ENCODE assay signal across 7 mouse cellular contexts in the genomic region with DNA sequence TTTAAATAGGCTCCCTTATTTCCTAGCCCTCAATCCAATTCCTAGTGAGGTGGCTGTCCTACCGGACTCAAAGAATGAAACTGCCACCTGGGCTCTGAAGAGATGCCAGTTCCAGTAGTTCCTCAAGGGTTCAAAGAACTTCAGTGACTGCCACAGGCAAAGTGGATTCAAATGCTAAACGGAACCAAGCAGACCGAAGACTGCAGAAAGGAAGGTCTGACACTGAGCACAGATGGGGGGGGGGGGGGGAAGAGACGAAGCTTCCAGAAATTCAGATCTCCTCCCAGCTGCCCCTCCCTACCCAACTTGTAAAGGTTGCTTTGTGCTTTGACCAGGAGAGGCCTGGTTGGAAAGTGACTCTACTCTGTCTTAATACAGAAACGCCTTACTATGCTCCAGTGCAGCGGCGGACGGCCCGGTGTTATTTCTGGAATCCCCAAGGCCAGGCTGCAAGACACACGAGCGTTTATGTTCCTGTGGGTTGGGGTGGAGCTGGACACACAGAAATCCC. TPM values are rescaled to one million over a fixed set of nuclear protein-coding genes. Genes with fewer than 3 reads are reported as not detected.
DNase-seq lines count a peak whose midpoint lies in the region; ATAC-seq and TF ChIP-seq lines count a peak whose summit lies in the region.

No protein-coding gene starts in this region.

- H3K27ac ChIP-seq in embryonic facial prominence, embryonic 14.5 days (replicated peaks; ENCODE audit: low read depth, low read length), result peak overlapping the region; percentile 75
- peak overlapping the region; percentile 100 for H3K27ac ChIP-seq in hindbrain, postnatal 0 days
- H3K27ac ChIP-seq in midbrain, embryonic 11.5 days (ENCODE audit: low read depth, low read length), result no peak overlapping the region

- H3K9ac ChIP-seq in embryonic facial prominence, embryonic 14.5 days (ENCODE audit: low read depth, low read length), result 0 out of 2 replicates have a peak overlapping the region, but pooled peaks have one; percentile 99
- H3K9ac ChIP-seq in hindbrain, postnatal 0 days (replicated peaks; ENCODE audit: low read length), result peak overlapping the region; percentile 71
- peak overlapping the region; percentile 13; the same call in 1 of the 2 replicates for H3K9ac ChIP-seq in midbrain, embryonic 11.5 days (ENCODE audit: low read length)

- H3K4me2 ChIP-seq in embryonic facial prominence, embryonic 14.5 days (ENCODE audit: low read depth, low read length), result peak overlapping the region; percentile 55
- peak overlapping the region; percentile 70 for H3K4me2 ChIP-seq in hindbrain, postnatal 0 days (ENCODE audit: low read depth, low read length)
- peak overlapping the region; percentile 56 for H3K4me2 ChIP-seq in midbrain, embryonic 11.5 days

- no peaks in the 10 kb centered on the region for H3K27me3 ChIP-seq in megakaryocyte, embryonic 14.5 days (replicated peaks)
- H3K27me3 ChIP-seq in embryonic facial prominence, embryonic 14.5 days (replicated peaks; ENCODE audit: control insufficient read depth, insufficient read depth, low read length), result no peaks in the 10 kb centered on the region
- H3K27me3 ChIP-seq in hindbrain, postnatal 0 days (ENCODE audit: insufficient read depth, low read length), result no peaks in the 10 kb centered on the region
- no peaks in the 10 kb centered on the region for H3K27me3 ChIP-seq in midbrain, embryonic 11.5 days (ENCODE audit: control insufficient read depth, insufficient read depth, low read length)

- no peak for ATAC-seq in megakaryocyte, adult 5-6 weeks (ENCODE audit: poor library complexity, severe bottlenecking)
- ATAC-seq in embryonic facial prominence, embryonic 14.5 days (ENCODE audit: low read depth), result no peak
- ATAC-seq in hindbrain, postnatal 0 days, result no peak
- no peak for ATAC-seq in midbrain, embryonic 11.5 days (ENCODE audit: low FRiP score)
- ATAC-seq in megakaryocyte progenitor cell, adult 5-6 weeks (replicated peaks; ENCODE audit: poor library complexity), result no peak

- H3K4me1 ChIP-seq in megakaryocyte, embryonic 14.5 days, result peaks cover 30% of the 10 kb centered on the region
- peaks cover 8% of the 10 kb centered on the region for H3K4me1 ChIP-seq in embryonic facial prominence, embryonic 14.5 days (ENCODE audit: control insufficient read depth, insufficient read depth, low read length)
- peaks cover 16% of the 10 kb centered on the region for H3K4me1 ChIP-seq in hindbrain, postnatal 0 days (ENCODE audit: insufficient read depth, low read length)
- peaks cover 10% of the 10 kb centered on the region; the same call in 1 of the 2 replicates for H3K4me1 ChIP-seq in midbrain, embryonic 11.5 days (ENCODE audit: control insufficient read depth, insufficient read depth, low read length)

- H3K36me3 ChIP-seq in megakaryocyte, embryonic 14.5 days (replicated peaks; ENCODE audit: low read length), result peaks cover 16% of the 10 kb centered on the region
- H3K36me3 ChIP-seq in embryonic facial prominence, embryonic 14.5 days (ENCODE audit: control insufficient read depth, insufficient read depth, low read length), result peaks cover 22% of the 10 kb centered on the region
- no peaks in the 10 kb centered on the region for H3K36me3 ChIP-seq in hindbrain, postnatal 0 days (ENCODE audit: insufficient read depth, low read length)
- peaks cover 10% of the 10 kb centered on the region for H3K36me3 ChIP-seq in midbrain, embryonic 11.5 days (ENCODE audit: control insufficient read depth, insufficient read depth, low read length)

- peak; percentile 36 for DNase-seq in adrenal gland, postnatal 14 days
- peak; percentile 57 for DNase-seq in embryonic facial prominence, embryonic 14.5 days (ENCODE audit: low spot score)
- DNase-seq in hindbrain, postnatal 0 days (ENCODE audit: low spot score), result peak; percentile 13
- peak; percentile 89 for DNase-seq in midbrain, embryonic 11.5 days (ENCODE audit: low spot score, missing footprints)

- WGBS in embryonic facial prominence, embryonic 14.5 days, result 40% methylated on average over 10 of the region's 11 CpGs
- WGBS in hindbrain, postnatal 0 days, result 26% methylated on average over 11 of the region's 11 CpGs
- 44% methylated on average over 11 of the region's 11 CpGs for WGBS in midbrain, embryonic 11.5 days

- H3K4me3 ChIP-seq in megakaryocyte, embryonic 14.5 days (replicated peaks), result peak overlapping the region; percentile 94
- peak overlapping the region; percentile 89 for H3K4me3 ChIP-seq in embryonic facial prominence, embryonic 14.5 days (ENCODE audit: low read depth, low read length)
- peak overlapping the region; percentile 99 for H3K4me3 ChIP-seq in hindbrain, postnatal 0 days (ENCODE audit: low read length)
- no peak overlapping the region for H3K4me3 ChIP-seq in midbrain, embryonic 11.5 days (ENCODE audit: low read depth, low read length)

- TF ChIP-seq CTCF in hindbrain, postnatal 0 days (IDR thresholded peaks at IDR 0.05; ENCODE audit: low read depth), result no peak

- H3K9me3 ChIP-seq in megakaryocyte, embryonic 14.5 days, result no peaks in the 10 kb centered on the region
- H3K9me3 ChIP-seq in embryonic facial prominence, embryonic 14.5 days (ENCODE audit: control insufficient read depth, low read length), result peaks cover 13% of the 10 kb centered on the region
- no peaks in the 10 kb centered on the region for H3K9me3 ChIP-seq in hindbrain, postnatal 0 days (ENCODE audit: low read length)
- H3K9me3 ChIP-seq in midbrain, embryonic 11.5 days (ENCODE audit: control insufficient read depth, low read length), result peaks cover 10% of the 10 kb centered on the region; the same call in 1 of the 2 replicates

RNA-seq across cellular contexts. Expression of a gene that starts 1.2 kb away (rescaled TPM):
- 36.8 and 41.4 TPM in 2 replicates for polyA plus RNA-seq in megakaryocyte, embryonic 14.5 days (2012; ENCODE audit: insufficient read depth, low replicate concordance)
- 265 and 275 TPM in 2 replicates for total RNA-seq in megakaryocyte, adult 5-6 weeks (2015)
- 136 and 156 TPM in 2 replicates for total RNA-seq in megakaryocyte, adult 5-6 weeks (2017)
- 257 and 263 TPM in 2 replicates for total RNA-seq in adrenal gland, postnatal 14 days (2021)
- 556 and 667 TPM in 2 replicates for polyA plus RNA-seq in embryonic facial prominence, embryonic 14.5 days (2014; fragmentation: Nextera tagmentation; extraction: Ambion mirVana)
- 579 and 622 TPM in 2 replicates for total RNA-seq in hindbrain, postnatal 0 days (2014; rRNA removed)
- 1,086 and 1,131 TPM in 2 replicates for polyA plus RNA-seq in hindbrain, postnatal 0 days (2015; fragmentation: Nextera tagmentation; extraction: Ambion mirVana)
- polyA plus RNA-seq in midbrain, embryonic 11.5 days (2014; fragmentation: Nextera tagmentation; extraction: Ambion mirVana), result 1,296 and 1,418 TPM in 2 replicates
- 333 and 362 TPM in 2 replicates for total RNA-seq in megakaryocyte progenitor cell, adult 5-6 weeks (2015)
- 169 and 171 TPM in 2 replicates for total RNA-seq in megakaryocyte progenitor cell, adult 5-6 weeks (2017)

RNA-seq across cellular contexts. Expression of a gene that starts 45.2 kb away (rescaled TPM):
- polyA plus RNA-seq in megakaryocyte, embryonic 14.5 days (2012; ENCODE audit: insufficient read depth, low replicate concordance), result 7.9 and 12.1 TPM in 2 replicates
- 43.5 and 46.9 TPM in 2 replicates for total RNA-seq in megakaryocyte, adult 5-6 weeks (2015)
- total RNA-seq in megakaryocyte, adult 5-6 weeks (2017), result 73.9 and 77.0 TPM in 2 replicates
- 42.2 and 53.2 TPM in 2 replicates for total RNA-seq in adrenal gland, postnatal 14 days (2021)
- 39.8 and 45.4 TPM in 2 replicates for polyA plus RNA-seq in embryonic facial prominence, embryonic 14.5 days (2014; fragmentation: Nextera tagmentation; extraction: Ambion mirVana)
- 16.4 and 18.9 TPM in 2 replicates for total RNA-seq in hindbrain, postnatal 0 days (2014; rRNA removed)
- 13.9 and 15.7 TPM in 2 replicates for polyA plus RNA-seq in hindbrain, postnatal 0 days (2015; fragmentation: Nextera tagmentation; extraction: Ambion mirVana)
- polyA plus RNA-seq in midbrain, embryonic 11.5 days (2014; fragmentation: Nextera tagmentation; extraction: Ambion mirVana), result 38.8 and 39.9 TPM in 2 replicates
- 38.1 and 39.0 TPM in 2 replicates for total RNA-seq in megakaryocyte progenitor cell, adult 5-6 weeks (2015)
- total RNA-seq in megakaryocyte progenitor cell, adult 5-6 weeks (2017), result 48.1 and 53.6 TPM in 2 replicates

Comparison
In these comparisons a context has a peak if more than half of its experiments do, and no peak if none do; other contexts are left out.
1. DNase-seq: peak in every context shown above with its lines; median percentile 89 in midbrain, embryonic 11.5 days; 57 in embryonic facial prominence, embryonic 14.5 days; 36 in adrenal gland, postnatal 14 days; 13 in hindbrain, postnatal 0 days.
2. H3K9ac ChIP-seq: peak in every context shown above with its lines; median percentile 99 in embryonic facial prominence, embryonic 14.5 days; 71 in hindbrain, postnatal 0 days; 13 in midbrain, embryonic 11.5 days.